Mouse (Mus musculus): ENCODE data around the gene Olfr248.

DNA sequence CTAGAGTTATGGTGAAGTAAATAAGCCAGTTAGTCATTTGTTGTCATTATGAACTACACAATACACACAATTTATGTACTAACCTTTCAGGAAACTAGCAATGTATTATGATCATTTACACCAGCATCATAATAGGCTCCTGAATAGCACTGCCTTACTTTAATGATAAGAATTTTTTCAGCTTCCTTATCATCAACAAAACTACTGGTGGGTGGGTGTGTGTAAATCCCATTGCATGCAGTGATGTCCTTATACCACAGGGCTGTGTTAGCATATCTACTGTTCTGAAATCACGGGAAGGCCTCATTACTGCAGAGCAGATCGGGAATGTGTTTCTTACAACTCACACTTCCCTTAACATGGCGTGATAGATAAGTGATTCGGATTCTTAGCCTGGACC lies 32.1 kb downstream of the Olfr248 start:
- TF ChIP-seq CTCF (IDR thresholded peaks at IDR 0.05; ENCODE audit: extremely low read depth, insufficient read length, insufficient replicate concordance, low read depth, low read length), result no peak
- no peak for TF ChIP-seq POLR2A (IDR thresholded peaks at IDR 0.05; ENCODE audit: low read depth, low read length)
